Mouse (Mus musculus) CH12.LX (cell line): ENCODE results near the gene Zscan5b.

ENCODE experiments used
- CTCF ChIP-seq, 2 experiments: IDR thresholded peaks in 1 of 2; conservative IDR thresholded peaks in 1 of 2; 2 replicates each; pipeline ENCODE4 v1.5.1; 2011 to 2012; ENCODE audit warnings: low read depth in 2 of 2, low read length in 2 of 2, improper control_type of control experiment in 1 of 2, inconsistent platforms in 1 of 2, mild to moderate bottlenecking in 1 of 2, moderate library complexity in 1 of 2
- EP300 ChIP-seq: IDR thresholded peaks from 2 replicates; pipeline ENCODE4 v1.6.1; 2011; ENCODE audit warnings: low read length, improper control_type of control experiment
- POLR2A ChIP-seq: IDR thresholded peaks from 2 replicates; pipeline ENCODE4 v1.6.1; 2011; ENCODE audit warnings: low read depth, mild to moderate bottlenecking, improper control_type of control experiment, low read length
- SMC3 ChIP-seq: IDR thresholded peaks from 2 replicates; pipeline ENCODE4 v1.6.1; 2011; ENCODE audit warnings: low read depth, low read length, improper control_type of control experiment
- ZC3H11A ChIP-seq: IDR thresholded peaks from 2 replicates; pipeline ENCODE4 v1.6.1; 2012; ENCODE audit warnings: low read depth, mild to moderate bottlenecking, inconsistent platforms, low read length, improper control_type of control experiment
- ZKSCAN1 ChIP-seq: IDR thresholded peaks from 2 replicates; pipeline ENCODE4 v1.6.1; 2012; ENCODE audit warnings: low read depth, inconsistent platforms, low read length, improper control_type of control experiment, borderline replicate concordance

- TF ChIP-seq CTCF (conservative IDR thresholded peaks at IDR 0.05 in 1 of 2, IDR thresholded peaks at IDR 0.05 in 1 of 2; ENCODE audit: low read depth in 2 of 2, low read length in 2 of 2) (no peak), SMC3 (no peak), ZC3H11A (no peak), ZKSCAN1 (no peak), EP300 (no peak), POLR2A (no peak)
Measured at GRCm38 (mm10) chr7:6258232-6259220, 36.4 kb downstream of the Zscan5b start.
